Mouse (Mus musculus): Measurements from ENCODE around the gene Tsga13. TPM values are rescaled to one million over a fixed set of nuclear protein-coding genes. Genes with fewer than 3 reads are reported as not detected.

The Tsga13 gene
- total RNA-seq (2014; fragmentation: Nextera tagmentation), result not detected in 2 replicates
- total RNA-seq (2017), result not detected in 2 replicates
- polyA plus RNA-seq (2012), result not detected in 2 replicates

GRCm38 (mm10) chr6:30915473-30915872, at the start of gene Tsga13:
TSS of gene Tsga13 (minus strand) at chr6:30915573.
- no peak for ATAC-seq (ENCODE audit: extremely low read depth, insufficient number of reproducible peaks, low FRiP score, poor library complexity, severe bottlenecking)
- no peaks in the 10 kb centered on the region for H3K36me3 ChIP-seq (replicated peaks)
- no peak for DNase-seq (ENCODE audit: low spot score)
- no peak within 1 kb of the TSS for H3K4me3 ChIP-seq (ENCODE audit: low read depth, low read length)
- H3K9me3 ChIP-seq (replicated peaks), result no peaks in the 10 kb centered on the region
- TF ChIP-seq GATA2 (IDR thresholded peaks at IDR 0.05; ENCODE audit: borderline replicate concordance, low read depth, low read length) (no peak), POLR2AphosphoS5 (IDR thresholded peaks at IDR 0.05; ENCODE audit: insufficient replicate concordance, low read depth, low read length) (no peak)
- H3K27me3 ChIP-seq (ENCODE audit: insufficient read depth, low read length), result peaks cover 9% of the 10 kb centered on the region; the same call in 1 of the 2 replicates
- no peaks in the 10 kb centered on the region for H3K4me1 ChIP-seq (ENCODE audit: insufficient read depth, low read depth, low read length)

DNA sequence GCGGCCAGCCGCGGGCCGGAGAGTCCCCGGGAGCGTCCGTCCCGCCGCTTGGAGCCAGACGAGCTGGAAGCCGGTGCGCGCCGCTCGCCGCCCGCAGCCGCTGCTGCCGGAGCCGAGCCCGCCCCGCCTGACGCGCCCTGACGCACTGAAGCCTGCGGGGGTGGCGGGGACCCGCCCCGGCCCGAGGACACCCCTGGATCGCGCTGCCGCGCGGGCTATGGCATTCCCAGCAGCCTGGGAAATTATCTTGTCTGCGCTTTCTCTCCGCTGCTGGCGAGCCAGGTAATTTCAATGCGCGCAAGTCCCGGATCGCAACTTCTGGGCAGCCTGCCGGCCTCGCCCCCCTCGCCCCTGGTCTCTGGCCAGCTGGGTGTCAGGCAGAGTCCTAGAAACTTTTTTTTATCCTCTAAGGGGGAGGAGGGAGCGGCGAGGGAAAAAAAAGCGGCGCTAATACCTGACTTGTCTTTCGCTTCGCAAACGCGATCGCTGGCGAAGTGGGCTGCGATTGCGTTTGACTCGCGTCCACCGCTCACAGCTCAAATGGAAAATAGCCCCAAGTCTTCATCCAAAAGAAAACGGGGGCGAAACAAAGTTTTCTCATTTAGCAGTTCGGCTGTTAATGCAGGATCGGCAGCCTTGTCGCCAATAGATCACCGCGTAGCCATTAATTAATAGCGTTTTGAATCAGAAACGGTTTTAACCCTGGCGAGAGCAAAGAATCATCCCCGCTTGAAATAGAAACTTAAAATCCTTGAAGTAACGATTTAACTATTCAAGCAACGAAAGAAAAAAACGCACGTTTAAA, 43.6 kb upstream of the Tsga13 start, which contains the start of gene Klf14:
Gene Klf14, minus strand, starts transcription at position 343 of the 805 bp plus-strand sequence.
- DNase-seq (ENCODE audit: low spot score) (no peak), ATAC-seq (ENCODE audit: extremely low read depth, insufficient number of reproducible peaks, low FRiP score, poor library complexity, severe bottlenecking) (no peak)
- Histone ChIP-seq H3K4me1 (ENCODE audit: insufficient read depth, low read depth, low read length) (peaks cover 4% of the 10 kb centered on the region; the same call in 1 of the 2 replicates), H3K9me3 (replicated peaks) (peaks cover 5% of the 10 kb centered on the region), H3K4me3 (ENCODE audit: low read depth, low read length) (peak within 1 kb of the TSS; percentile 2; the same call in 1 of the 2 replicates), H3K36me3 (replicated peaks) (no peaks in the 10 kb centered on the region), H3K27me3 (ENCODE audit: insufficient read depth, low read length) (peaks cover 20% of the 10 kb centered on the region)
- TF ChIP-seq GATA2 (IDR thresholded peaks at IDR 0.05; ENCODE audit: borderline replicate concordance, low read depth, low read length) (no peak), CTCF (IDR thresholded peaks at IDR 0.05; ENCODE audit: low read depth, low read length) (no peak), POLR2AphosphoS5 (IDR thresholded peaks at IDR 0.05; ENCODE audit: insufficient replicate concordance, low read depth, low read length) (no peak), GATA1 (IDR thresholded peaks at IDR 0.05; ENCODE audit: borderline replicate concordance, low read length) (no peak), TAL1 (conservative IDR thresholded peaks at IDR 0.05; ENCODE audit: low read depth, low read length) (no peak)

GRCm38 (mm10) chr6:30957784-30958735, 42.7 kb upstream of the Tsga13 start:
- Histone ChIP-seq H3K36me3 (replicated peaks) (no peaks in the 10 kb centered on the region), H3K9me3 (replicated peaks) (peaks cover 5% of the 10 kb centered on the region), H3K4me3 (ENCODE audit: low read depth, low read length) (peak overlapping the region; percentile 2; the same call in 1 of the 2 replicates), H3K27me3 (ENCODE audit: insufficient read depth, low read length) (peaks cover 17% of the 10 kb centered on the region), H3K4me1 (ENCODE audit: insufficient read depth, low read depth, low read length) (peaks cover 4% of the 10 kb centered on the region; the same call in 1 of the 2 replicates)
- TF ChIP-seq POLR2AphosphoS5 (IDR thresholded peaks at IDR 0.05; ENCODE audit: insufficient replicate concordance, low read depth, low read length) (no peak), GATA1 (IDR thresholded peaks at IDR 0.05; ENCODE audit: borderline replicate concordance, low read length) (no peak), TAL1 (conservative IDR thresholded peaks at IDR 0.05; ENCODE audit: low read depth, low read length) (no peak), GATA2 (IDR thresholded peaks at IDR 0.05; ENCODE audit: borderline replicate concordance, low read depth, low read length) (no peak), CTCF (IDR thresholded peaks at IDR 0.05; ENCODE audit: low read depth, low read length) (no peak)
- DNase-seq (ENCODE audit: low spot score) (no peak), ATAC-seq (ENCODE audit: extremely low read depth, insufficient number of reproducible peaks, low FRiP score, poor library complexity, severe bottlenecking) (no peak)

- Histone ChIP-seq H3K4me1 (ENCODE audit: insufficient read depth, low read depth, low read length) (no peaks in the 10 kb centered on the region), H3K9me3 (replicated peaks) (no peaks in the 10 kb centered on the region), H3K27me3 (ENCODE audit: insufficient read depth, low read length) (peaks cover 16% of the 10 kb centered on the region), H3K36me3 (replicated peaks) (no peaks in the 10 kb centered on the region), H3K4me3 (ENCODE audit: low read depth, low read length) (no peak overlapping the region)
- ATAC-seq (ENCODE audit: extremely low read depth, insufficient number of reproducible peaks, low FRiP score, poor library complexity, severe bottlenecking) (no peak), DNase-seq (ENCODE audit: low spot score) (no peak)
- TF ChIP-seq CTCF (IDR thresholded peaks at IDR 0.05; ENCODE audit: low read depth, low read length) (no peak), POLR2AphosphoS5 (IDR thresholded peaks at IDR 0.05; ENCODE audit: insufficient replicate concordance, low read depth, low read length) (no peak), GATA2 (IDR thresholded peaks at IDR 0.05; ENCODE audit: borderline replicate concordance, low read depth, low read length) (no peak), TAL1 (conservative IDR thresholded peaks at IDR 0.05; ENCODE audit: low read depth, low read length) (no peak), GATA1 (IDR thresholded peaks at IDR 0.05; ENCODE audit: borderline replicate concordance, low read length) (no peak)
Observed at GRCm38 (mm10) chr6:30939264-30939663, 23.9 kb upstream of the Tsga13 start.

- Histone ChIP-seq H3K4me1 (ENCODE audit: insufficient read depth, low read depth, low read length) (no peaks in the 10 kb centered on the region), H3K27me3 (ENCODE audit: insufficient read depth, low read length) (peaks cover 17% of the 10 kb centered on the region), H3K36me3 (replicated peaks) (no peaks in the 10 kb centered on the region), H3K9me3 (replicated peaks) (no peaks in the 10 kb centered on the region), H3K4me3 (ENCODE audit: low read depth, low read length) (no peak overlapping the region)
- TF ChIP-seq TAL1 (conservative IDR thresholded peaks at IDR 0.05; ENCODE audit: low read depth, low read length) (no peak), GATA1 (IDR thresholded peaks at IDR 0.05; ENCODE audit: borderline replicate concordance, low read length) (no peak), CTCF (IDR thresholded peaks at IDR 0.05; ENCODE audit: low read depth, low read length) (no peak), POLR2AphosphoS5 (IDR thresholded peaks at IDR 0.05; ENCODE audit: insufficient replicate concordance, low read depth, low read length) (no peak), GATA2 (IDR thresholded peaks at IDR 0.05; ENCODE audit: borderline replicate concordance, low read depth, low read length) (no peak)
- no peak for DNase-seq (ENCODE audit: low spot score)
- no peak for ATAC-seq (ENCODE audit: extremely low read depth, insufficient number of reproducible peaks, low FRiP score, poor library complexity, severe bottlenecking)
Observed at GRCm38 (mm10) chr6:30922821-30923220, 7.4 kb upstream of the Tsga13 start.
